Comparison of ENCODE assay signal across 10 mouse cellular contexts in the genomic region with DNA sequence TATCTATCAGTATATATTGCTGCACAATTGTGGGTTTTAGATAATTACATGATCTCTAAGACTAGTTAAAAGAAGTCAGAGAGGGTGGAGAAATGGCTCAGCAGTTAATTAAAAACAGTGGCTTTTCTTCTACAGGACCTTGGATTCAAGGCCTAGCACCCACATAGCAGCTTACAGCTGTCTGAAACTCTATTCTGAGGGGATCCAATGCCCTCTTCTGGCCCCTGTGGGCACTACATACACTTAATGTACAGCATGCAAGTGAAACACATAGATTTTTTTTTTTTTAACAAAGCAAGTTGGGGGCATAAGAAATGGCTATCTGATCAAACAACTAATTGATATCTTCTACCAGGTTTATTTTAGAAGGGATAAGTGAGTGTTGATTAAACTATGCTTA. TPM values are rescaled to one million over a fixed set of nuclear protein-coding genes. Genes with fewer than 3 reads are reported as not detected.
DNase-seq lines count a peak whose midpoint lies in the region; ATAC-seq and TF ChIP-seq lines count a peak whose summit lies in the region.
"Had no signal": no experiment of that assay in that cellular context is flagged by ENCODE, and none has a peak within 500 bp of the region (broad histone marks: within the 10 kb centered on the region; RNA-seq: fewer than 3 reads in every experiment).

No protein-coding gene starts in this region.

- DNase-seq in heart, postnatal 0 days (ENCODE audit: low spot score) = peak; percentile 19
- DNase-seq in A20 (ENCODE audit: low read depth, low spot score) = peak; percentile 67
- DNase-seq in WW6 (ENCODE audit: low read depth, low spot score) = peak; percentile 52
- DNase-seq in embryo, embryonic 11 days = peak; percentile 63
- peak; percentile 63 for DNase-seq in liver
- peak; percentile 49 to 76 for DNase-seq in natural killer cell, adult 2 months (ENCODE audit: low spot score in 2 of 2)
- no peak for DNase-seq in urinary bladder, adult 2 months (ENCODE audit: low spot score)

- H3K4me3 ChIP-seq in heart, postnatal 0 days (ENCODE audit: low read depth, low read length) = no peak overlapping the region
- H3K4me3 ChIP-seq in heart, embryonic 11.5 days (ENCODE audit: low read depth, low read length) = no peak overlapping the region
- H3K4me3 ChIP-seq: embryonic facial prominence, embryonic 12.5 days; limb, embryonic 13.5 days had no signal

- peaks cover 17% of the 10 kb centered on the region for H3K4me1 ChIP-seq in heart, postnatal 0 days (ENCODE audit: control insufficient read depth, insufficient read depth)
- H3K4me1 ChIP-seq in heart, embryonic 11.5 days (ENCODE audit: control insufficient read depth, insufficient read depth, low read length) = peaks cover 6% of the 10 kb centered on the region

- TF ChIP-seq EP300 in heart, postnatal 0 days (IDR thresholded peaks at IDR 0.05; ENCODE audit: low read depth) = no peak

- H3K4me2 ChIP-seq in heart, postnatal 0 days (ENCODE audit: low read depth, low read length) = no peak overlapping the region
- no peak overlapping the region for H3K4me2 ChIP-seq in heart, embryonic 11.5 days
- H3K4me2 ChIP-seq: embryonic facial prominence, embryonic 12.5 days; limb, embryonic 13.5 days had no signal

- no peaks in the 10 kb centered on the region for H3K27me3 ChIP-seq in heart, postnatal 0 days (ENCODE audit: control insufficient read depth, insufficient read depth, low read length)
- no peaks in the 10 kb centered on the region for H3K27me3 ChIP-seq in heart, embryonic 11.5 days (ENCODE audit: control insufficient read depth, insufficient read depth, low read length)
- H3K27me3 ChIP-seq: embryonic facial prominence, embryonic 12.5 days; limb, embryonic 13.5 days had no signal

- peaks cover 3% of the 10 kb centered on the region; the same call in 1 of the 2 replicates for H3K36me3 ChIP-seq in heart, postnatal 0 days (replicated peaks; ENCODE audit: control insufficient read depth, insufficient read depth, low read length)
- H3K36me3 ChIP-seq in heart, embryonic 11.5 days (ENCODE audit: control insufficient read depth, insufficient read depth, low read length) = no peaks in the 10 kb centered on the region

- H3K9ac ChIP-seq in heart, postnatal 0 days (replicated peaks; ENCODE audit: low read depth, low read length) = no peak overlapping the region
- H3K9ac ChIP-seq in heart, embryonic 11.5 days (ENCODE audit: low read depth, low read length) = no peak overlapping the region
- H3K9ac ChIP-seq: embryonic facial prominence, embryonic 12.5 days; limb, embryonic 13.5 days had no signal

- H3K9me3 ChIP-seq in heart, postnatal 0 days (replicated peaks; ENCODE audit: control insufficient read depth, low read length) = no peaks in the 10 kb centered on the region
- no peaks in the 10 kb centered on the region for H3K9me3 ChIP-seq in heart, embryonic 11.5 days (replicated peaks; ENCODE audit: control insufficient read depth, low read length)
- H3K9me3 ChIP-seq: embryonic facial prominence, embryonic 12.5 days; limb, embryonic 13.5 days had no signal

- no peak overlapping the region for H3K27ac ChIP-seq in heart, postnatal 0 days (ENCODE audit: low read depth)
- H3K27ac ChIP-seq in heart, embryonic 11.5 days (ENCODE audit: low read depth, low read length) = no peak overlapping the region
- H3K27ac ChIP-seq: embryonic facial prominence, embryonic 12.5 days; limb, embryonic 13.5 days had no signal

- peak; percentile 62; the same call in 1 of the 2 replicates for ATAC-seq in heart, postnatal 0 days (ENCODE audit: insufficient read depth, low read depth)
- no peak for ATAC-seq in heart, embryonic 11.5 days (replicated peaks; ENCODE audit: insufficient number of reproducible peaks, low FRiP score, low TSS enrichment)

- TF ChIP-seq CTCF in heart, postnatal 0 days (IDR thresholded peaks at IDR 0.05; ENCODE audit: low read depth) = peak; percentile 56

RNA-seq across cellular contexts. Expression of gene Setd5, which starts 26.6 kb away (rescaled TPM):
- 55.0 and 62.3 TPM in 2 replicates for total RNA-seq in heart, postnatal 0 days (2014; rRNA removed; ENCODE audit: low replicate concordance)
- polyA plus RNA-seq in heart, postnatal 0 days (2015; fragmentation: Nextera tagmentation; extraction: Ambion mirVana) = 27.5 and 28.1 TPM in 2 replicates
- 72.3 and 86.9 TPM in 2 replicates for polyA plus RNA-seq in heart, embryonic 11.5 days (2014; fragmentation: Nextera tagmentation; extraction: Ambion mirVana)
- 41.4 and 49.9 TPM in 2 replicates for polyA plus RNA-seq in urinary bladder, adult 2 months (2012; rRNA removed)

RNA-seq across cellular contexts. Expression of gene Thumpd3, which starts 57.7 kb away (rescaled TPM):
- 22.6 and 29.8 TPM in 2 replicates for total RNA-seq in heart, postnatal 0 days (2014; rRNA removed; ENCODE audit: low replicate concordance)
- 28.3 and 28.8 TPM in 2 replicates for polyA plus RNA-seq in heart, postnatal 0 days (2015; fragmentation: Nextera tagmentation; extraction: Ambion mirVana)
- polyA plus RNA-seq in heart, embryonic 11.5 days (2014; fragmentation: Nextera tagmentation; extraction: Ambion mirVana) = 41.0 and 41.6 TPM in 2 replicates
- polyA plus RNA-seq in urinary bladder, adult 2 months (2012; rRNA removed) = 25.3 and 27.2 TPM in 2 replicates
